Mouse (Mus musculus) stomach, postnatal 0 days (tissue): ENCODE measurements at regions not wholly inside any gene's neighbourhood (a gene's known extent, or its start where the extent isn't known, plus 50 kb on each side); places are given as distances from the start of the nearest gene placed in this dataset.

Source experiments
- CTCF ChIP-seq: IDR thresholded peaks from 2 replicates; pipeline ENCODE4 v1.5.1; 2016; ENCODE audit warnings: antibody characterized with exemption, low read depth, mild to moderate bottlenecking, moderate library complexity
- EP300 ChIP-seq: optimal IDR thresholded peaks from 2 replicates; pipeline ENCODE3; 2016; ENCODE audit warnings: antibody characterized with exemption

GRCm38 (mm10) chr10:97241476-97241875 is 237.9 kb upstream of the Dcn start:
- no peak for TF ChIP-seq CTCF
- no peak for TF ChIP-seq EP300
